Mouse (Mus musculus): ENCODE results near the gene Ctdspl2.

- TF ChIP-seq CTCF (IDR thresholded peaks at IDR 0.05; ENCODE audit: low read depth) (no peak), EP300 (IDR thresholded peaks at IDR 0.05; ENCODE audit: low read depth) (no peak)
Observed at GRCm38 (mm10) chr2:121957216-121957792, 1.5 kb downstream of the Ctdspl2 start.
